Mouse (Mus musculus): ENCODE data around the gene Gm4869.

The Gm4869 gene

GRCm38 (mm10) chr5:140526754-140527153 lies 81.3 kb downstream of the Gm4869 start:
- DNase-seq (ENCODE audit: low spot score) = no peak

GRCm38 (mm10) chr5:140538111-140538683 lies 92.8 kb downstream of the Gm4869 start:
- no peak for DNase-seq (ENCODE audit: low spot score)

- DNase-seq (ENCODE audit: low spot score) = peak; percentile 36
Observed at GRCm38 (mm10) chr5:140540106-140540505, 94.7 kb downstream of the Gm4869 start.

GRCm38 (mm10) chr5:140542811-140543575 lies 97.5 kb downstream of the Gm4869 start:
- peak; percentile 57 for DNase-seq (ENCODE audit: low spot score)
